Mouse (Mus musculus): ENCODE data around the gene Crxos. TPM values are rescaled to one million over a fixed set of nuclear protein-coding genes. Genes with fewer than 3 reads are reported as not detected.
A peak's percentile ranks its signal among the peaks of the same experiment; 100 is the strongest.
"Not testable (repeated sequence)": the region's sequence is repeated elsewhere in the genome, so short reads cannot be mapped to it uniquely, and the experiment has no call there.

The Crxos gene
- polyA plus RNA-seq, 1 experiment = not detected

GRCm38 (mm10) chr7:15912183-15912582 is 29.8 kb downstream of the Crxos start:
- Histone ChIP-seq H3K4me2 (ENCODE audit: low read depth) (no peak overlapping the region), H3K27me3 (ENCODE audit: control insufficient read depth, insufficient read depth, insufficient read length) (peaks cover 16% of the 10 kb centered on the region), H3K4me3 (no peak overlapping the region), H3K79me2 (ENCODE audit: control insufficient read depth, insufficient read depth) (no peaks in the 10 kb centered on the region), H3K36me3 (ENCODE audit: control insufficient read depth, insufficient read depth) (peaks cover 4% of the 10 kb centered on the region), H3ac (ENCODE audit: control insufficient read depth, insufficient read length) (no peak overlapping the region)
- TF ChIP-seq USF1 (IDR thresholded peaks at IDR 0.05; ENCODE audit: low read depth) (no peak), MYOD1 (IDR thresholded peaks at IDR 0.05; ENCODE audit: control insufficient read depth in 1 of 3, insufficient read length in 2 of 3, low read depth in 2 of 3) (no peak), POLR2AphosphoS2 (IDR thresholded peaks at IDR 0.05; ENCODE audit: insufficient read length, low read depth) (no peak), TCF3 (IDR thresholded peaks at IDR 0.05; ENCODE audit: insufficient read length, low read depth) (no peak), MAX (IDR thresholded peaks at IDR 0.05; ENCODE audit: low read depth) (no peak), TCF12 (IDR thresholded peaks at IDR 0.05; ENCODE audit: insufficient read depth, poor library complexity, severe bottlenecking) (no peak), E2F4 (IDR thresholded peaks at IDR 0.05; ENCODE audit: insufficient read depth) (no peak), CEBPB (IDR thresholded peaks at IDR 0.05; ENCODE audit: insufficient read depth, poor library complexity, severe bottlenecking) (no peak), REST (IDR thresholded peaks at IDR 0.05; ENCODE audit: insufficient read depth, insufficient read length) (no peak), POLR2A (IDR thresholded peaks at IDR 0.05; ENCODE audit: insufficient read length, low read depth) (no peak), SRF (IDR thresholded peaks at IDR 0.05; ENCODE audit: control insufficient read depth, insufficient read length, low read depth) (no peak), MYOG (IDR thresholded peaks at IDR 0.05; ENCODE audit: control insufficient read depth in 1 of 3, insufficient read depth in 1 of 3, insufficient read length in 2 of 3, low read depth in 2 of 3) (no peak)

- Histone ChIP-seq H3K4me2 (ENCODE audit: low read depth) (no peak overlapping the region), H3K4me3 (no peak overlapping the region), H3K27me3 (ENCODE audit: control insufficient read depth, insufficient read depth, insufficient read length) (no peaks in the 10 kb centered on the region), H3K79me2 (ENCODE audit: control insufficient read depth, insufficient read depth) (no peaks in the 10 kb centered on the region), H3K36me3 (ENCODE audit: control insufficient read depth, insufficient read depth) (peaks cover 14% of the 10 kb centered on the region), H3ac (ENCODE audit: control insufficient read depth, insufficient read length) (no peak overlapping the region)
- no peak for TF ChIP-seq E2F4 (IDR thresholded peaks at IDR 0.05; ENCODE audit: insufficient read depth)
- TF ChIP-seq TCF12 (IDR thresholded peaks at IDR 0.05; ENCODE audit: insufficient read depth, poor library complexity, severe bottlenecking) = no peak
- no peak for TF ChIP-seq CEBPB (IDR thresholded peaks at IDR 0.05; ENCODE audit: insufficient read depth, poor library complexity, severe bottlenecking)
These were observed 31.8 kb downstream of the Crxos start for GRCm38 (mm10) chr7:15914252-15914651.

- H3K27me3 ChIP-seq (ENCODE audit: control insufficient read depth, insufficient read depth, insufficient read length) = no peaks in the 10 kb centered on the region
- no peak overlapping the region for H3K4me2 ChIP-seq (ENCODE audit: low read depth)
- H3K79me2 ChIP-seq (ENCODE audit: control insufficient read depth, insufficient read depth) = peaks cover under 1% of the 10 kb centered on the region
- no peak overlapping the region for H3K4me3 ChIP-seq
- no peak for TF ChIP-seq CEBPB (IDR thresholded peaks at IDR 0.05; ENCODE audit: insufficient read depth, poor library complexity, severe bottlenecking)
- TF ChIP-seq POLR2AphosphoS2 (IDR thresholded peaks at IDR 0.05; ENCODE audit: insufficient read length, low read depth) = peak; percentile 25
- TF ChIP-seq SRF (IDR thresholded peaks at IDR 0.05; ENCODE audit: control insufficient read depth, insufficient read length, low read depth) = no peak
- no peak for TF ChIP-seq REST (IDR thresholded peaks at IDR 0.05; ENCODE audit: insufficient read depth, insufficient read length)
- no peak for TF ChIP-seq MAX (IDR thresholded peaks at IDR 0.05; ENCODE audit: low read depth)
- no peak for TF ChIP-seq MYOG (IDR thresholded peaks at IDR 0.05; ENCODE audit: control insufficient read depth in 1 of 3, insufficient read depth in 1 of 3, insufficient read length in 2 of 3, low read depth in 2 of 3)
- no peak for TF ChIP-seq MYOD1 (IDR thresholded peaks at IDR 0.05; ENCODE audit: control insufficient read depth in 1 of 3, insufficient read length in 2 of 3, low read depth in 2 of 3)
- TF ChIP-seq E2F4 (IDR thresholded peaks at IDR 0.05; ENCODE audit: insufficient read depth) = no peak
- TF ChIP-seq USF1 (IDR thresholded peaks at IDR 0.05; ENCODE audit: low read depth) = no peak
- H3ac ChIP-seq (ENCODE audit: control insufficient read depth, insufficient read length) = no peak overlapping the region
- H3K36me3 ChIP-seq (ENCODE audit: control insufficient read depth, insufficient read depth) = peaks cover 16% of the 10 kb centered on the region
These were observed 32.3 kb downstream of the Crxos start for GRCm38 (mm10) chr7:15914751-15915150.

GRCm38 (mm10) chr7:15915695-15916094 is 33.3 kb downstream of the Crxos start:
- not testable (repeated sequence) for H3K27me3 ChIP-seq (ENCODE audit: control insufficient read depth, insufficient read depth, insufficient read length); H3K4me3 ChIP-seq; H3K4me2 ChIP-seq (ENCODE audit: low read depth); H3K79me2 ChIP-seq (ENCODE audit: control insufficient read depth, insufficient read depth); H3ac ChIP-seq (ENCODE audit: control insufficient read depth, insufficient read length)
- H3K36me3 ChIP-seq (ENCODE audit: control insufficient read depth, insufficient read depth) = peaks cover 18% of the 10 kb centered on the region

- Histone ChIP-seq H3K36me3 (ENCODE audit: control insufficient read depth, insufficient read depth) (peaks cover 18% of the 10 kb centered on the region), H3K79me2 (ENCODE audit: control insufficient read depth, insufficient read depth) (peaks cover 15% of the 10 kb centered on the region), H3ac (ENCODE audit: control insufficient read depth, insufficient read length) (no peak overlapping the region), H3K4me3 (no peak overlapping the region), H3K4me2 (ENCODE audit: low read depth) (no peak overlapping the region), H3K27me3 (ENCODE audit: control insufficient read depth, insufficient read depth, insufficient read length) (no peaks in the 10 kb centered on the region)
- TF ChIP-seq TCF12 (IDR thresholded peaks at IDR 0.05; ENCODE audit: insufficient read depth, poor library complexity, severe bottlenecking) = no peak
- no peak for TF ChIP-seq POLR2A (IDR thresholded peaks at IDR 0.05; ENCODE audit: insufficient read length, low read depth)
- TF ChIP-seq POLR2AphosphoS2 (IDR thresholded peaks at IDR 0.05; ENCODE audit: insufficient read length, low read depth) = peak; percentile 44
- TF ChIP-seq USF1 (IDR thresholded peaks at IDR 0.05; ENCODE audit: low read depth) = no peak
These were observed 33.8 kb downstream of the Crxos start for GRCm38 (mm10) chr7:15916134-15916723.

Data from myocyte (in vitro differentiated cells).